Comparison of ENCODE assay signal across 8 mouse cellular contexts in genomic region chr3:88324951-88325405, GRCm38 (mm10). TPM values are rescaled to one million over a fixed set of nuclear protein-coding genes. Genes with fewer than 3 reads are reported as not detected.
DNase-seq lines count a peak whose midpoint lies in the region; ATAC-seq and TF ChIP-seq lines count a peak whose summit lies in the region.

Gene Glmp (plus strand): TSS chr3:88325023.

- peak; percentile 90 for ATAC-seq in erythroblast, adult 5-6 weeks (replicated peaks; ENCODE audit: low FRiP score, poor library complexity, severe bottlenecking)
- ATAC-seq in heart, embryonic 12.5 days (ENCODE audit: insufficient number of reproducible peaks, low FRiP score): peak; percentile 83
- ATAC-seq in kidney, embryonic 16.5 days (ENCODE audit: low FRiP score, low TSS enrichment): peak; percentile 83
- ATAC-seq in liver, embryonic 11.5 days (replicated peaks; ENCODE audit: low FRiP score): peak; percentile 83
- peak; percentile 76 for ATAC-seq in stomach, embryonic 15.5 days (ENCODE audit: insufficient read depth, low FRiP score, low read depth)

- H3K36me3 ChIP-seq in heart, embryonic 12.5 days: peaks cover 62% of the 10 kb centered on the region
- H3K36me3 ChIP-seq in kidney, embryonic 16.5 days (ENCODE audit: insufficient read depth, low read length): peaks cover 36% of the 10 kb centered on the region
- H3K36me3 ChIP-seq in liver, embryonic 11.5 days (ENCODE audit: control insufficient read depth, insufficient read depth, low read length): peaks cover 28% of the 10 kb centered on the region
- peaks cover 36% of the 10 kb centered on the region for H3K36me3 ChIP-seq in myocyte (ENCODE audit: control insufficient read depth, insufficient read depth)
- peaks cover 38% of the 10 kb centered on the region for H3K36me3 ChIP-seq in stomach, embryonic 15.5 days

- TF ChIP-seq POLR2A in myocyte (IDR thresholded peaks at IDR 0.05; ENCODE audit: insufficient read length, low read depth): peak; percentile 71

- H3K9ac ChIP-seq in heart, embryonic 12.5 days: peak within 1 kb of the TSS; percentile 90
- H3K9ac ChIP-seq in kidney, embryonic 16.5 days (replicated peaks; ENCODE audit: low read length): peak within 1 kb of the TSS; percentile 89
- H3K9ac ChIP-seq in liver, embryonic 11.5 days (ENCODE audit: low read depth, low read length): peak within 1 kb of the TSS; percentile 61
- H3K9ac ChIP-seq in stomach, embryonic 15.5 days: peak within 1 kb of the TSS; percentile 49

- H3ac ChIP-seq in myocyte (ENCODE audit: control insufficient read depth, insufficient read length): peak within 1 kb of the TSS; percentile 29

- peak; percentile 76 for DNase-seq in CD4-positive, CD25-positive, alpha-beta regulatory T cell, adult 2 months (ENCODE audit: low read depth, low spot score)
- DNase-seq in brain, adult 2 months (ENCODE audit: low read depth, low spot score): peak; percentile 89
- peak; percentile 62 for DNase-seq in liver, embryonic 11.5 days (ENCODE audit: low spot score)

- no peaks in the 10 kb centered on the region for H3K9me3 ChIP-seq in heart, embryonic 12.5 days (replicated peaks)
- no peaks in the 10 kb centered on the region for H3K9me3 ChIP-seq in kidney, embryonic 16.5 days (ENCODE audit: low read length)
- H3K9me3 ChIP-seq in liver, embryonic 11.5 days (ENCODE audit: control insufficient read depth, low read length): no peaks in the 10 kb centered on the region
- no peaks in the 10 kb centered on the region for H3K9me3 ChIP-seq in stomach, embryonic 15.5 days

- no peaks in the 10 kb centered on the region for H3K27me3 ChIP-seq in heart, embryonic 12.5 days (replicated peaks)
- no peaks in the 10 kb centered on the region for H3K27me3 ChIP-seq in kidney, embryonic 16.5 days (ENCODE audit: insufficient read depth, low read length)
- no peaks in the 10 kb centered on the region for H3K27me3 ChIP-seq in liver, embryonic 11.5 days (replicated peaks; ENCODE audit: control insufficient read depth, insufficient read depth, low read length)
- no peaks in the 10 kb centered on the region for H3K27me3 ChIP-seq in myocyte (ENCODE audit: control insufficient read depth, insufficient read depth, insufficient read length)
- H3K27me3 ChIP-seq in stomach, embryonic 15.5 days (replicated peaks): no peaks in the 10 kb centered on the region

- H3K4me2 ChIP-seq in heart, embryonic 12.5 days: peak within 1 kb of the TSS; percentile 88
- H3K4me2 ChIP-seq in kidney, embryonic 16.5 days (replicated peaks; ENCODE audit: low read depth, low read length): peak within 1 kb of the TSS; percentile 82
- H3K4me2 ChIP-seq in liver, embryonic 11.5 days: peak within 1 kb of the TSS; percentile 86
- peak within 1 kb of the TSS; percentile 88 for H3K4me2 ChIP-seq in myocyte (ENCODE audit: low read depth)
- peak within 1 kb of the TSS; percentile 82 for H3K4me2 ChIP-seq in stomach, embryonic 15.5 days

- H3K27ac ChIP-seq in heart, embryonic 12.5 days (ENCODE audit: poor library complexity, severe bottlenecking): no peak within 1 kb of the TSS
- H3K27ac ChIP-seq in kidney, embryonic 16.5 days (ENCODE audit: low read length): peak within 1 kb of the TSS; percentile 72
- H3K27ac ChIP-seq in liver, embryonic 11.5 days (ENCODE audit: low read depth, low read length): peak within 1 kb of the TSS; percentile 2; the same call in 1 of the 2 replicates
- no peak within 1 kb of the TSS for H3K27ac ChIP-seq in stomach, embryonic 15.5 days

- under 1% methylated on average over 10 of the region's 10 CpGs for WGBS in heart, embryonic 12.5 days
- 0% methylated on average over 10 of the region's 10 CpGs for WGBS in kidney, embryonic 16.5 days
- WGBS in liver, embryonic 11.5 days: 3% methylated on average over 10 of the region's 10 CpGs
- under 1% methylated on average over 10 of the region's 10 CpGs for WGBS in stomach, embryonic 15.5 days

- peaks cover 11% of the 10 kb centered on the region for H3K4me1 ChIP-seq in heart, embryonic 12.5 days (replicated peaks)
- peaks cover 12% of the 10 kb centered on the region for H3K4me1 ChIP-seq in kidney, embryonic 16.5 days (ENCODE audit: insufficient read depth, low read length)
- peaks cover 7% of the 10 kb centered on the region for H3K4me1 ChIP-seq in liver, embryonic 11.5 days (replicated peaks; ENCODE audit: control insufficient read depth, insufficient read depth, low read length)
- peaks cover 8% of the 10 kb centered on the region for H3K4me1 ChIP-seq in stomach, embryonic 15.5 days

- H3K79me2 ChIP-seq in myocyte (ENCODE audit: control insufficient read depth, insufficient read depth): peaks cover 16% of the 10 kb centered on the region

- H3K4me3 ChIP-seq in heart, embryonic 12.5 days: peak within 1 kb of the TSS; percentile 85
- peak within 1 kb of the TSS; percentile 94 for H3K4me3 ChIP-seq in kidney, embryonic 16.5 days (ENCODE audit: low read length)
- H3K4me3 ChIP-seq in liver, embryonic 11.5 days (ENCODE audit: low read depth, low read length): peak within 1 kb of the TSS; percentile 69
- peak within 1 kb of the TSS; percentile 73 for H3K4me3 ChIP-seq in myocyte
- peak within 1 kb of the TSS; percentile 68 for H3K4me3 ChIP-seq in stomach, embryonic 15.5 days (replicated peaks)

TF ChIP-seq in myocyte, 11 proteins besides CTCF, POLR2A, EP300 and RAD21:
- peak; percentile 81 for TF ChIP-seq POLR2AphosphoS2 (IDR thresholded peaks at IDR 0.05; ENCODE audit: insufficient read length, low read depth)
- no peak for TF ChIP-seq TCF12 (IDR thresholded peaks at IDR 0.05; ENCODE audit: insufficient read depth, poor library complexity, severe bottlenecking)
- peak; percentile 97 for TF ChIP-seq USF1 (IDR thresholded peaks at IDR 0.05; ENCODE audit: low read depth)
- TF ChIP-seq CEBPB (IDR thresholded peaks at IDR 0.05; ENCODE audit: insufficient read depth, poor library complexity, severe bottlenecking): no peak

RNA-seq across cellular contexts. Expression of gene Glmp, which starts in this region (rescaled TPM):
- 11.1 and 58.3 TPM in 2 replicates for total RNA-seq in erythroblast, adult 5-6 weeks (2015; ENCODE audit: low replicate concordance)
- total RNA-seq in erythroblast, adult 5-6 weeks (2017; ENCODE audit: low replicate concordance): 5.9 and 13.1 TPM in 2 replicates
- polyA plus RNA-seq in heart, embryonic 12.5 days (2016; fragmentation: Nextera tagmentation; extraction: Ambion mirVana): 167 and 172 TPM in 2 replicates
- polyA plus RNA-seq in kidney, embryonic 16.5 days (2015; fragmentation: Nextera tagmentation; extraction: Ambion mirVana): 273 and 278 TPM in 2 replicates
- polyA plus RNA-seq in liver, embryonic 11.5 days (2014; fragmentation: Nextera tagmentation; extraction: Ambion mirVana): 111 and 113 TPM in 2 replicates
- 171 TPM for polyA plus RNA-seq in myocyte (2012; fragmentation: generic; extraction: Trizol)
- polyA plus RNA-seq in stomach, embryonic 15.5 days (2015; fragmentation: Nextera tagmentation; extraction: Ambion mirVana): 182 and 197 TPM in 2 replicates

Comparison
In these comparisons a context has a peak if more than half of its experiments do, and no peak if none do; other contexts are left out.
1. H3K27ac ChIP-seq: peak in kidney, embryonic 16.5 days (single experiment) and liver, embryonic 11.5 days (single experiment); none in heart, embryonic 12.5 days (single experiment) and stomach, embryonic 15.5 days (single experiment).
2. Peak in every context shown above with its lines, with median percentiles within 50 percentile points of each other: DNase-seq, ATAC-seq, H3K4me2 ChIP-seq, H3K4me3 ChIP-seq and H3K9ac ChIP-seq.